Mouse (Mus musculus) 3T3-L1 (cell line): ENCODE data around the gene Pgpep1.

ENCODE experiments used
- DNase-seq: peaks from one replicate; pipeline ENCODE4 v3.0.0-alpha.2; 2015; ENCODE audit warnings: low read depth, low spot score

The Pgpep1 gene

GRCm38 (mm10) chr8:70691230-70691629 lies 31.0 kb upstream of the Pgpep1 start:
- no peak for DNase-seq

- DNase-seq = peak; percentile 45
Observed at GRCm38 (mm10) chr8:70689892-70690390, 29.8 kb upstream of the Pgpep1 start.

GRCm38 (mm10) chr8:70688136-70688535 lies 27.9 kb upstream of the Pgpep1 start:
- no peak for DNase-seq

GRCm38 (mm10) chr8:70687576-70687975 lies 27.4 kb upstream of the Pgpep1 start:
- DNase-seq = peak; percentile 76

GRCm38 (mm10) chr8:70684291-70684690 lies 24.1 kb upstream of the Pgpep1 start:
- no peak for DNase-seq

GRCm38 (mm10) chr8:70682692-70683091 lies 22.5 kb upstream of the Pgpep1 start:
- DNase-seq = no peak

- DNase-seq = peak; percentile 89
Observed at GRCm38 (mm10) chr8:70682193-70682592, 22.0 kb upstream of the Pgpep1 start.

- DNase-seq = no peak
Observed at GRCm38 (mm10) chr8:70681410-70681809, 21.2 kb upstream of the Pgpep1 start.

- no peak for DNase-seq
Observed at GRCm38 (mm10) chr8:70680039-70680438, 19.9 kb upstream of the Pgpep1 start.

- DNase-seq = peak; percentile 55
Observed at GRCm38 (mm10) chr8:70679404-70679803, 19.2 kb upstream of the Pgpep1 start.

GRCm38 (mm10) chr8:70678679-70679078 lies 18.5 kb upstream of the Pgpep1 start:
- DNase-seq = no peak

- DNase-seq = no peak
Observed at GRCm38 (mm10) chr8:70677451-70678080, 17.4 kb upstream of the Pgpep1 start.

- DNase-seq = no peak
Observed at GRCm38 (mm10) chr8:70675336-70675735, 15.1 kb upstream of the Pgpep1 start.

GRCm38 (mm10) chr8:70674716-70675115 lies 14.5 kb upstream of the Pgpep1 start:
- DNase-seq = no peak

GRCm38 (mm10) chr8:70674109-70674508 lies 13.9 kb upstream of the Pgpep1 start:
- peak; percentile 31 for DNase-seq

GRCm38 (mm10) chr8:70673079-70673856 lies 13.1 kb upstream of the Pgpep1 start, which contains the start of gene Lsm4:
Gene Lsm4 (plus strand): TSS chr8:70673248.
- peak; percentile 100 for DNase-seq

- DNase-seq = peak; percentile 60
Observed at GRCm38 (mm10) chr8:70672325-70673078, 12.3 kb upstream of the Pgpep1 start.

- DNase-seq = peak; percentile 58
Observed at GRCm38 (mm10) chr8:70671615-70672324, 11.6 kb upstream of the Pgpep1 start.

- no peak for DNase-seq
Observed at GRCm38 (mm10) chr8:70667071-70667470, 6.9 kb upstream of the Pgpep1 start.

GRCm38 (mm10) chr8:70665599-70665998 lies 5.4 kb upstream of the Pgpep1 start:
- DNase-seq = no peak

GRCm38 (mm10) chr8:70664631-70665030 lies 4.4 kb upstream of the Pgpep1 start:
- DNase-seq = no peak
